Mouse (Mus musculus) T-cell, adult 2 months (primary cell): ENCODE data around the gene Gsg1l.

Experiments
- DNase-seq: peaks from one replicate; pipeline ENCODE4 v3.0.0; 2022; ENCODE audit warnings: low spot score

Gene Gsg1l

DNA sequence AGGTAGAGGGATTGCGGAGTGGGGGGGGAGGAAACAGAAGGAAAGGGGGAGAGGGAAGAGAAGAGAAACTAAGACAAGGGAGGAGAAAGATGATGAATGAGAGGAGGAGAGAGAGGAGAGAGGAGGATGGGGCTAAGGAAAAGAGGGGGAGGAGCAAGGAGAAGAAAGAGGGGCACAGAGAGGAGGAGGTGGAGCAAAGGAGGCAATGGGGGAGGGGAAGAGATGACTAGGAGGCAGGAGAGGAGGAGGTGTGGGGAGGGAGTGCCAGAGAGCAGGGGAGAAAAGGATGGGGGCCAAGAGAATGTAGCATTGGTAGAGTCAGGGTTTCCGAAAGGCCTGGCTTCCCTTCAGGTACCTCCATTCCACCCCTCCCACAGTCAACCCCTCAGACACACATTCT, 147.9 kb downstream of the Gsg1l start:
- DNase-seq = no peak

DNA sequence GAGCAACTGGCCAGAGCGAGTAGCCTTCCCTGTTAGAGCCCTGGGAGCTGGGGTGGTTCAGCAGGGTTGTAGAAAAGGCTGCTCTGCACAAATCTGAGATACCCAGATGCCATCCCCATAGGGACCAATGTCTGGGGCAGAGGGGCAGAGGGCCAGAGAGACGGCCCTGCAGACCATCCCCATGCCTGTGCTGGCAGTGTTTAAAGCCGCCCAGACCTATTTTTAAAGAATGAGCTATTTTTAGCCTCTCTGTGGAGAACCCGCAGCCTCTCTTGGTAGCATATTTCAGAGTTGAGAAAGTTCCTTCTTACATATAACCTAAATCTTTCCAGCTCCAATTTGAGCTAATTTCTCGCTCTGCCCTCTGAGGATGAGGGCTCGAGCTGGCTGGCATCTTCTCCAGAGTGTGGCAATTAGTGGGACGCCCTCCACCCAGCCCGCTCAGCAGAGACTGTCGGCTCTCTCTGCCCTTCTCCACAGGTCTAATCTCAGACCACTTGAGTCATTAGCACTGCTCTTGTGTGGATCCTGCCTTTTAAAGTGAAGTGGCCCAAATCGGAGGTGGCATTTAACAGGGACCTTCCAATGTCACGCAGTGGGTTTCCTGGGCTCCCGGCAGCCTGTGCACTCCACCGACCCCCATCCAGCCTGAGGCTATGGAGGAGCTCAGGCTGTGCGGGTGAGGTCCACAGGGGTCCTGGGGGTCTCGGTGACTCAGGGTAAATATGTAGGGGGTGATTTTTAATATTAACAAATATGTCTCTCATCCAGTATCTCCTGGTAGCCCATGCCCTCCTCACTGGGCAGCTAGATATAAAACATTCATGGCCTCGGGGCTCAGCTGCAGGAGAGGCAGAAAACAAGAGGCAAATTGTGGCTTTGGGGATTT, 148.6 kb downstream of the Gsg1l start:
- DNase-seq = no peak

DNA sequence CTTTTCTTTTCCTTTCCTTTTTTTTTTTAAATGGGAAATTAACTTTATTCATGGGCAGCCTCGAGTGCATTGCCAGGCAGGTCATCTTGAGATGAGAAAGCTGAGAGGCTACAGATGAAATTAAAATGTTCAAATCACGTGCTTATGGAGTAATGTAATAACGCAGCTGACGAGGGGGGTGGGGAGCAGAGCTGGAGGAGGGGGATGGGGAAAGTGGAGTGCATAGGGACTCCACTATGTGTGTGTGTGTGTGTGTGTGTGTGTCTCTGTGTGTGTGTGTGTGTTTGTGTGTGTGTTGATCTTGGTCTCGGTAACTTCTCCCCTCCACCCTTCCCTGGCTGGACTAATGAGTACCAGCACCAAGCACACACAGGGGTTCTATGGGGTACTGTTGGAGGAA, 150.6 kb downstream of the Gsg1l start:
- no peak for DNase-seq

- DNase-seq = no peak
Observed at GRCm38 (mm10) chr7:125924044-125924443, 158.2 kb downstream of the Gsg1l start.

GRCm38 (mm10) chr7:125920801-125921200, 161.4 kb downstream of the Gsg1l start:
- DNase-seq = no peak

DNA sequence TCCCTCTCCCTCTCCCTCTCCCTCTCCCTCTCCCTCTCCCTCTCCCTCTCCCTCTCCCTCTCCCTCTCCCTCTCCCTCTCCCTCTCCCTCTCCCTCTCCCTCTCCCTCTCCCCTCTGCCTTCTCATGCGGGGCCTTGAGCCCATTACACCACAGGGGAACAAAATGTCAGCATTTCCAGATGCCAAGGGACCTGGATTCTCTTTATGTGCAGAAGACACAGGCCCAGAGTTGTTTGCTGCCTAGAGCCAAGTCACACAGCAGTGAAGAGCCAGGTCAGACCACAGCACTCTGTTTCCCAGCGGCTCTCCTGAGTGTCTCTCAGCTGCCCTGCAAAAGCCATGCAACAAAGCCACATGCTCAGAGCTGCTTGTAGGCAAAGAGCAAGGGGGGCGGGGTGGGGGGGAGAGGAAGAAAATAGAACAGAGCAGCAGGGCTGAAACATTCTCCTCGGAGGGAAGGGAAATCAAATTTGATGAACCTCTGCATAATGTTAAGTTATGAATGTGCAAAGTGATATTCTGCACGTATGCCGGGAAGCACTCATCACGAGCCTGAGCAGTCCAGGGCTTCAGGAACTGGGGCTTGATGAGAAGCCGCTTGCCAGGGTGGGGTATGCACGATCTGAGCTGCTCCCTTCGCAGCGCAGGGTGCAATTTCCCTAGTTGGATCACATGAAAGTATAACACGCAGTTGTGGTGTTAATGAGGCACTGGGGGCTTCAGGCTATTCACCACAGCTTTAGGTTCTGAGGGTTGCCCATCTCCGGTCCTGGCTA, 181.6 kb downstream of the Gsg1l start:
- DNase-seq = no peak

DNA sequence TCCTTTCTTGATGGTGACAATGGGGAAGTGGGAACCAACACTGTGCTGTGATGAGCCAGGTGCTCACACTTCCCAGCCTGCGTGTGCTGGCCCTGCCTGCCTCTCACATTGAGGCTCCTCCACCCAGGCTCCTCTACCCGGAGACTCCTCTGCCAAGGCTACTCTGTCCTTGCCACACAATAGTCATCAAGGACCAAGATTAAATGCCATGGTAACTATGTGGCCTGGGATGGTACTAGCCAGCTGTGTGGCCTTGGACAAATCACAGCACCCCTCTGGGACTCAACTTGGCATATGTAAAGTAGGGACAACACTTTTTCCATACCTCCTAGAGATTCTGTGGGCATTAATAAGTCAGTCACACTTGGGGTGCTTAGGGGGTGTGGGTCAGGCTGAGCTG, 182.3 kb downstream of the Gsg1l start:
- DNase-seq = no peak

- DNase-seq = no peak
Observed at GRCm38 (mm10) chr7:125899036-125899435, 183.2 kb downstream of the Gsg1l start.

DNA sequence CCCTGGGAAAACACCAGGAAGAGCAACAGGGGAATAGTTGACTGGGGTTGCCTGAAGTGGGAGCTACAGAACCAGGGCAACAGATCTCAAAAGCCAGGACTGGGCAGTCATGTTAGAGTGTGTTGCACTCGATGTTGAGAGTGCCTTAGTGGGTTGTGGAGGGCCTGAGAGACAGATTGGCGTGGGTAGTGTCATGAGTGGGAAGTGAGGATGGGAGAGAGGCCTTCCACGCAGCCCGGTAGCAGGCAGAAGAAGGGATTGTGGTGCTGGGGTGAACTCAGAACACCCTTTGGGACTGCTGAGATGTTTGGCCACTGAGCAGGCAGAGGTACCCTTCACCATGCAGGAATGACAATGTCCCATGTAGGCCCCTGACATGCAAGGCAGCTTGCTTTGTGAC, 185.2 kb downstream of the Gsg1l start:
- no peak for DNase-seq

DNA sequence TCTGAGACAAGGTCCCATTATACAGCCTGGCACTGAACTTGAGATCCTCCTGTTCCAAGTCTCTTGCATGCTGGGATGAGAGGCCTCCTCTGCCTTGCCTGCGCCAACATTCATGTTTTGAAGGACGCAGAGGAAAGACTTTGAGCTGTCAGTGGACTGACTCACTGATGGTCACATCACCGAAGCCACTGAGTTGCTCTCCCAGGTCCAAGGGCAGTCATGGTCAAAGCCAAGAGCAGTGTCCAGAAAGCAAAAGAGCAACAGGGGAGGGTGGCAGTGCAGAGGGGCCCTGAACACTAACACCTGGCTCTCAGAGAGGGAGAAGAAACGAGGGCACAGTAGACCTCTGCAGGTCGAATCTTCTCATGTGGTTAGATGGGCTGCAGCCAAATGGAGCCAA, 188.6 kb downstream of the Gsg1l start:
- DNase-seq = no peak

DNA sequence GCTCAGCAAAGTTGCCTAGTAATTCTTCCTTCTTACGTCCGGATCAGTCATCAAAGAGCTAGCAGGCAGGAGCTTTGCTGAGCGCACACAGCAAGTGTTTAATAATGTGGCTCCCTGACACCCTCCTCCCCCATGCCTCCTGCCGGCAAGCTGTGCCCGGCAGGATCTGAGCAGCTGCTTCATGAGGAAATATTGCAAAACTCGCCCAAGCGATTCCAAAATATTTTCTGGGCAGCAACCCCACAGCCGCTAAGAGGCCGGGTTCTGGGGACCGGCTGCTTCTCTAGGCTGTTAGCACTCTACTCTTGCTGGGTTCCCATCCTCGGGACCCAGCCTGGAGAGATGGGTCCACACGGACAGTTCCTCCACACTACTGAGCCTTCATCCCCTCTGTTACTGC, 193.8 kb downstream of the Gsg1l start:
- no peak for DNase-seq

- no peak for DNase-seq
Observed at GRCm38 (mm10) chr7:125887761-125888160, 194.4 kb downstream of the Gsg1l start.

GRCm38 (mm10) chr7:125887124-125887523, 195.1 kb downstream of the Gsg1l start:
- DNase-seq = no peak

- no peak for DNase-seq
Observed at GRCm38 (mm10) chr7:125886116-125886680, 196.0 kb downstream of the Gsg1l start.

DNA sequence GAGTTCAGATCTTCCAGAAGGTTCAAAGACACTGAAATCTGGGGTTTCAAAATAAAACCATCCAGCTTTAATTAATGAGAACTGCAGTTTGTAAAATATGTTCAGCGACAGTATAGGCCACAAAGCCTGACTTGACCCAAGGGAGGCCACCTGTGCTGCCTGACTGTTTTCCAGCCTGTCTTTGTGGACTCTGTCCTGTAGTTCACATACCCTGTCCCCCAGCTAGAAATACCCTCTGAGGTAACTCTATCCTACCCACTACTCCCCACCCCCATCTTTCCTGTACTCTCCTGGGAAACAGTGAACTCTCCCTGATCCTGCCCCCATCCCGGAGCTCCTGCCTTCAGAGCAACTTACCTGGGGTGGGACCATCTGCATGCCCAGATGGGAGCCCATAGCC, 199.0 kb downstream of the Gsg1l start:
- no peak for DNase-seq

DNA sequence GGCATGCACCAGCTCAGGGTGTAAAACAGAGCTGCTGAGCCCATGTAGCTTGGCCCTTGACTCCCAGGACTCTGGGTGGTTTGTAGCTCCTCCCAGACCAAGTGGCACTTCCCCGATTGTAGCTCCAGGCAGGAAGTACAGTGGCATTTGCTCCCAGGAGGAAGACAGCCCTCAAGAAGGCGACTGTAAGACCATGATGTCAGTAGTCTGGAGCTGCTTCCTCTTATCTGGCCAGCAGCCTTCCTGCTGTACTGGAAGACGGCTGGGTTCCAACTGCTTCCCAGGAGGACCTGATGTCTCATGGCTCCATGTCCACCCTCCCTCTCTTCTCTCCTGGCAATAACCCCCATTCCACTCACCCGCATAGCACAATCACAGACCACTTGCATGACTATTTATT, 204.2 kb downstream of the Gsg1l start:
- no peak for DNase-seq

GRCm38 (mm10) chr7:125873971-125874495, 208.2 kb downstream of the Gsg1l start:
- no peak for DNase-seq

- DNase-seq = no peak
Observed at GRCm38 (mm10) chr7:125872874-125873273, 209.3 kb downstream of the Gsg1l start.

- DNase-seq = no peak
Observed at GRCm38 (mm10) chr7:125872202-125872580, 210.0 kb downstream of the Gsg1l start.

DNA sequence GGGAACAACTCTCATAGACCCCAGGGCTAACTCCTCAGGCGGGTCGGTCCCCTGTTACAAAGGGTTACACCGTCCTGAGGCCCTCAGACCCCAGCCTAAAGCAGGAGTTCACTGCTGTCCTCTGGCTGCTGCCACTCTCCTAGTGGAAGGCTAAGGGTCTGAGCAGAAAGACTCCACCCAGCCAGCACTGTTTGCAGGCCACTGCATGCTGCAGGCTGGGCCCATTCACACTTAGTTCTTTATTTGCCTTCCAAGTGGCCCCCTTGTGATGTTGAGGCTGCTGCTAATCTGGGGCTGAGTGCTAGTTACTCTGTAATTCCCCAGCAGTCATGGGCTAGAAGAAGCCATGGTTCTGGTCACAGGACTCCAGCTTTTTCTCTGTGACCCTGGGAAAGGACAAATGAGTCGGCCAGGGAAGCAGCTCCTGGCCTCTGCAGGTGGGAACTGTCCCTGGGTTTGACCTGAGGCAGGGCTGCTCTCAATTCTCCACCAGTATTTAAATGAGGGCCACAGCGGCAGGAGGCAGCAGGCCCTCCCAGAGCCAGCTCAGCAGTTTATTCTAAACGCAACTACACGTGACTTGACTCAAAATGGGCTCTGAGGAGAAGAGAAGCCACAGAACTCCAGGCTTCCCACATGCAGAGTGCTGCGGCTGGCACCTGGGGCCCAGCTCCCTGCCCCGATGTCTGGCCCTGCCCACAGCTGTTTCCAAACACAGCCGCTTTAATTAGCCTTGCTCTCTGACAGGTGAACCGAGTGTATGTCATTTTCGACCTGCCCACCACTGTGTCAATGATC, 210.6 kb downstream of the Gsg1l start:
- DNase-seq = no peak

DNA sequence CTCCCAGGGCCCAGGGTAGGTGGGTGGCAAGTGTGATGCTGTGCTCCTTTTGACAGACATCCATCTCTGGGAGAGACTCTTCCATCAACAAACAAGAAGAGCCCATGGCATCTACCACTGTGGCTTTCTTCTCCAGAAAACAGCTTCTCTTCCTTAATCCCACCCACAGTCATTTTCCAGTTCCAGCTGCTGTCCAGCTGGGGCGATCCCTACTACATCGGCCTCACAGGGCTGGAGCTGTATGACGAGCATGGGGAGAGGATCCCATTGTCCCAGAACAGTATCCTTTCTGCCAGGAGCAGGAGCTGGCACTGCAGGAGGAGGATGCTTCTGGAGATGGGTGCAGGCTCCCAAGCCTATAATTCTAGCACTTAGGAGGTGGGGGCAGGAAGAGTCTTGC, 213.6 kb downstream of the Gsg1l start:
- DNase-seq = no peak

DNA sequence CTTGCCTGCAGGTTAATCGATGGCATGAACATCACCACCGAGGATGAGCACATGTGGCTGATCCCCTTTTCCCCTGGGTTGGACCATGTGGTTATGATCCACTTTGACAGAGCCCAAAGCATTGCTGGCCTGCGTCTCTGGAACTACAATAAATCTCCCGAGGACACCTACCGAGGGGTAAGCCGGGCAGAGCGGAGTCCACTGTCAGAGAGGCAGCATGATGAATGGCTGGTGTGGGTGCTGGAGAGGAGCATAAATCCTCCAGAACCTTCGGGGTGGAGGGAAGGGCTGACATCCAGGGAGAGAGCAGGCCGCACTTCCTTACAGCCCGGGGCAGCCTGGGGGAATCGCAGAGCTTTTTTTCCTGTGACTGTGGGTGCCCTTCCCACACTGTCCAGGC, 217.0 kb downstream of the Gsg1l start:
- no peak for DNase-seq
